ENCODE assay signal across 9 mouse cellular contexts in the genomic region with DNA sequence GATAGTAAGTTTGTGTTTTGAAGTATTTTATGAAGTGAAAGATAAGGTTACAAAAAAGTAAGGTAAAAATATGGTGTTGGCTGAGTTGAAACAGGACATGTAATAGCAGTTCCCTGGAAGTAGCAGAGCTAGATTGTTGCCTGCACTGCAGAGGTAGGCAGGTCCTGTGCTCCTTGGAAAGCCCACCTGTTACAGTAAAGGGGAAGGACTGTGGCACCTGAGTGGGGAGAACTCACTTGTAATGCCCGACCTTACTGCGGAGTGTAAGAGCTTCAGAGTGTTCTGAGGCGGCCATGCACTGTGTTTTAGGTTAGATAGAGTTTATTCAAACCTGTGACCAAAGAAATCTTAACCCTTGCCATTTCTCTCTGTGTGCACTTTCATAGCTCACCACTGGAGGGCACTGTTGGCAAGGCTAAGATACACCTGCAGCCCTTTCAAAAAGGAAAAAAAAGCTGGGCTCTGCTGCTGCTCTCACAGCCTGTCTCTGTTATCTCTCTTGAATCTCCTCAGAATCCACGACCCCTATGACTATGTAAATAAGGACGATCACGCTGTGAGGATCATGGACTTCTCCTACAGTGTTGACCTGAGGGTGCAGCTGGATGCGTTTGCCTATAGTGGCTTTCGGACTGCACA. TPM values are rescaled to one million over a fixed set of nuclear protein-coding genes. Genes with fewer than 3 reads are reported as not detected.
DNase-seq lines count a peak whose midpoint lies in the region; ATAC-seq and TF ChIP-seq lines count a peak whose summit lies in the region.
"Had no signal": no experiment of that assay in that cellular context is flagged by ENCODE, and none has a peak within 500 bp of the region (broad histone marks: within the 10 kb centered on the region; RNA-seq: fewer than 3 reads in every experiment).

No protein-coding gene starts in this region.

- TF ChIP-seq CTCF in E14TG2a.4 (conservative IDR thresholded peaks at IDR 0.05; ENCODE audit: low read length): peak; percentile 91
- TF ChIP-seq CTCF in bone marrow macrophage, adult 2 months (IDR thresholded peaks at IDR 0.05; ENCODE audit: low read depth, low read length): peak; percentile 78
- peak; percentile 21; the same call in 1 of the 2 replicates for TF ChIP-seq CTCF in embryonic fibroblast, embryonic 13.5 days (IDR thresholded peaks at IDR 0.05; ENCODE audit: borderline replicate concordance, insufficient read depth, low read length)

- peaks cover 69% of the 10 kb centered on the region for H3K4me1 ChIP-seq in E14TG2a.4 (replicated peaks; ENCODE audit: low read depth, low read length)
- no peaks in the 10 kb centered on the region for H3K4me1 ChIP-seq in bone marrow macrophage, adult 2 months (ENCODE audit: control insufficient read depth, insufficient read depth, low read length)
- no peaks in the 10 kb centered on the region for H3K4me1 ChIP-seq in embryonic fibroblast, embryonic 13.5 days (ENCODE audit: control insufficient read depth, insufficient read depth, low read length)

- intact Hi-C loops in heart, postnatal 36 days (cut with DNase I): loop anchor here (1.0 kb wide), 3 partner anchors 57 to 245 kb away; no protein-coding TSS in a partner anchor

- peak; percentile 57 for ATAC-seq in neutrophil, adult 5-6 weeks (ENCODE audit: extremely low read depth, insufficient number of reproducible peaks, low FRiP score, poor library complexity, severe bottlenecking)

- no peak overlapping the region for H3K27ac ChIP-seq in bone marrow macrophage, adult 2 months (ENCODE audit: insufficient read depth, low read depth, low read length)
- no peak overlapping the region for H3K27ac ChIP-seq in embryonic fibroblast, embryonic 13.5 days (ENCODE audit: insufficient read depth, low read length)
- H3K27ac ChIP-seq: heart, embryonic 13.5 days had no signal

- no peak for TF ChIP-seq POLR2A in bone marrow macrophage, adult 2 months (IDR thresholded peaks at IDR 0.05; ENCODE audit: borderline replicate concordance, low read depth, low read length)
- no peak for TF ChIP-seq POLR2A in embryonic fibroblast, embryonic 13.5 days (IDR thresholded peaks at IDR 0.05; ENCODE audit: low read depth, low read length)

- peaks cover 95% of the 10 kb centered on the region for H3K36me3 ChIP-seq in E14TG2a.4 (ENCODE audit: insufficient read depth, low read length)

- DNase-seq in heart, postnatal 36 days: peak; percentile 73 to 75
- peak; percentile 82 to 83 for DNase-seq in kidney, postnatal 4 days
- peak; percentile 60 to 65 for DNase-seq in lung, adult 18-20 months
- peak; percentile 83 for DNase-seq in thymus, postnatal 0 days (ENCODE audit: low spot score)

- no peaks in the 10 kb centered on the region for H3K27me3 ChIP-seq in E14TG2a.4 (ENCODE audit: insufficient read depth, low read length)
- H3K27me3 ChIP-seq: heart, embryonic 13.5 days had no signal

- no peaks in the 10 kb centered on the region for H3K9me3 ChIP-seq in E14TG2a.4 (ENCODE audit: low read length)
- H3K9me3 ChIP-seq: heart, embryonic 13.5 days had no signal

- no peak overlapping the region for H3K4me3 ChIP-seq in E14TG2a.4 (replicated peaks; ENCODE audit: low read length)
- H3K4me3 ChIP-seq in bone marrow macrophage, adult 2 months (ENCODE audit: insufficient read depth, low read length): no peak overlapping the region
- H3K4me3 ChIP-seq in embryonic fibroblast, embryonic 13.5 days (ENCODE audit: insufficient read depth, low read length): no peak overlapping the region
- H3K4me3 ChIP-seq: heart, embryonic 13.5 days had no signal

RNA-seq across cellular contexts. Expression of gene Pak6, which starts 25.1 kb away (rescaled TPM):
- not detected in 2 replicates for polyA plus RNA-seq in bone marrow macrophage, adult 2 months (2012; ENCODE audit: insufficient read depth, insufficient read length, missing spikeins)
- polyA plus RNA-seq in embryonic fibroblast, embryonic 13.5 days (2011; ENCODE audit: insufficient read length, low read depth, missing spikeins): 0.19 and 0.78 TPM in 2 replicates
- total RNA-seq in heart, postnatal 36 days (2021): 10 to 100 TPM; 10.1 to 13.0 TPM
- total RNA-seq in neutrophil, adult 5-6 weeks (2017): 0.23 and 0.25 TPM in 2 replicates
- polyA plus RNA-seq in thymus, postnatal 0 days (2015; fragmentation: Nextera tagmentation; extraction: Ambion mirVana): 0.53 and 0.91 TPM in 2 replicates

RNA-seq across cellular contexts. Expression of gene Bub1b, which starts 40.0 kb away (rescaled TPM):
- polyA plus RNA-seq in bone marrow macrophage, adult 2 months (2012; ENCODE audit: insufficient read depth, insufficient read length, missing spikeins): 43.3 and 49.9 TPM in 2 replicates
- 44.7 and 75.2 TPM in 2 replicates for polyA plus RNA-seq in embryonic fibroblast, embryonic 13.5 days (2011; ENCODE audit: insufficient read length, low read depth, missing spikeins)
- total RNA-seq in heart, postnatal 36 days (2021): 1 to 10 TPM; 1.4 to 1.8 TPM
- 3.8 and 5.0 TPM in 2 replicates for total RNA-seq in neutrophil, adult 5-6 weeks (2017)
- polyA plus RNA-seq in thymus, postnatal 0 days (2015; fragmentation: Nextera tagmentation; extraction: Ambion mirVana): 85.5 and 87.8 TPM in 2 replicates

Comparison
In these comparisons a context has a peak if more than half of its experiments do, and no peak if none do; other contexts are left out.
1. CTCF ChIP-seq: peak in every context shown above with its lines; median percentile 91 in E14TG2a.4; 78 in bone marrow macrophage, adult 2 months; 21 in embryonic fibroblast, embryonic 13.5 days.